In the genomic region with DNA sequence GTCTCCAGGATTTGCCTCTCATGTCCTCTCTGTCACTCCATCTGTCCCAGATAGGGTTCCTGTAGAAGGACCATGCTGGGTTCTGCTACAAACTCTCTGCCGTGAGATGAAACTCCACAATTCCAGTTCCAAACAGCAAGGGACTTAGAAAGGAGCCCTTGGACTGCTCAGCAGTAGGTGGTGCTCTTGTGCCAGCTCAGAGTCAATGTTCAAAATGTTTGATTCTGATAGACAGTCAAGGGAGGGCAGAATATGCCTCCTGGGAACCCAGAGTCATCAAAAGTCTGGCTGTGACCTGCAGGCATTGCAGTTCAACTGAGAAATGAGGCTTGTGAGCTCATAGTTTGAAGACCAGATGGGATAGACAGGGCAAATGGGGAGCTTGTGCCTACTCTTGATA, we compare ENCODE assay signal across 8 mouse cellular contexts.
A peak's percentile ranks its signal among the peaks of the same experiment; 100 is the strongest.
DNase-seq lines count a peak whose midpoint lies in the region; TF ChIP-seq lines count a peak whose summit lies in the region.

No protein-coding gene starts in this region.

- TF ChIP-seq CTCF in gastrocnemius, adult 2 months (IDR thresholded peaks at IDR 0.05): peak; percentile 77
- TF ChIP-seq CTCF in layer of hippocampus, adult 2 months (conservative IDR thresholded peaks at IDR 0.05): peak; percentile 85

- H3K27ac ChIP-seq in gastrocnemius, adult 2 months: peak overlapping the region; percentile 44; the same call in 1 of the 2 replicates
- peak overlapping the region; percentile 90 for H3K27ac ChIP-seq in layer of hippocampus, adult 2 months

- no peak overlapping the region for H3K4me3 ChIP-seq in gastrocnemius, adult 2 months
- no peak overlapping the region for H3K4me3 ChIP-seq in layer of hippocampus, adult 2 months

- peak; percentile 49 for DNase-seq in gastrocnemius, adult 2 months
- no peak for DNase-seq in gastrocnemius, postnatal 4 days (ENCODE audit: low spot score in 2 of 2)
- DNase-seq in urinary bladder, postnatal 14 days (ENCODE audit: low spot score): peak; percentile 46
- no peak for DNase-seq in urinary bladder, postnatal 10 days (ENCODE audit: low spot score)
- DNase-seq in frontal cortex, postnatal 25 days (ENCODE audit: low spot score in 2 of 2): peak; percentile 35 to 42
- peak; percentile 55 to 61 for DNase-seq in layer of hippocampus, adult 2 months (ENCODE audit: low spot score in 2 of 2)
- peak; percentile 59 to 66 for DNase-seq in right cerebral cortex, adult 2 months (ENCODE audit: low spot score in 2 of 2)
- no peak for DNase-seq in spleen, postnatal 4 days (ENCODE audit: low spot score in 2 of 2)

- intact Hi-C loops in gastrocnemius, adult 2 months (cut with DNase I): loop anchor here (5.0 to 10.0 kb wide), 3 partner anchors 231 to 361 kb away; a partner anchor contains a TSS

Comparison
In these comparisons a context has a peak if more than half of its experiments do, and no peak if none do; other contexts are left out.
1. DNase-seq: peak in gastrocnemius, adult 2 months (single experiment), urinary bladder, postnatal 14 days (single experiment), frontal cortex, postnatal 25 days (2 of 2), layer of hippocampus, adult 2 months (2 of 2) and right cerebral cortex, adult 2 months (2 of 2); none in gastrocnemius, postnatal 4 days (0 of 2), urinary bladder, postnatal 10 days (single experiment) and spleen, postnatal 4 days (0 of 2).